Mouse (Mus musculus) CH12.LX (cell line): Measurements from ENCODE around the gene Ror1.

Experiments used
- CHD2 ChIP-seq: IDR thresholded peaks from 2 replicates; pipeline ENCODE4 v1.6.1; 2011; ENCODE audit warnings: low read length, improper control_type of control experiment
- CTCF ChIP-seq, 2 experiments: IDR thresholded peaks in 1 of 2; conservative IDR thresholded peaks in 1 of 2; 2 replicates each; pipeline ENCODE4 v1.5.1; 2011 to 2012; ENCODE audit warnings: low read depth in 2 of 2, low read length in 2 of 2, improper control_type of control experiment in 1 of 2, inconsistent platforms in 1 of 2, mild to moderate bottlenecking in 1 of 2, moderate library complexity in 1 of 2
- POLR2A ChIP-seq: IDR thresholded peaks from 2 replicates; pipeline ENCODE4 v1.6.1; 2011; ENCODE audit warnings: low read depth, mild to moderate bottlenecking, improper control_type of control experiment, low read length
- USF1 ChIP-seq: IDR thresholded peaks from 2 replicates; pipeline ENCODE4 v1.6.1; 2014; ENCODE audit warnings: low read depth, mild to moderate bottlenecking, inconsistent platforms, low read length, improper control_type of control experiment
- ZMIZ1 ChIP-seq: IDR thresholded peaks from 2 replicates; pipeline ENCODE4 v1.6.1; 2012; ENCODE audit warnings: low read depth, mild to moderate bottlenecking, inconsistent platforms, low read length, improper control_type of control experiment

- TF ChIP-seq CHD2, result no peak
- TF ChIP-seq USF1, result no peak
- TF ChIP-seq POLR2A, result no peak
- TF ChIP-seq ZMIZ1, result no peak
- TF ChIP-seq CTCF (conservative IDR thresholded peaks at IDR 0.05 in 1 of 2, IDR thresholded peaks at IDR 0.05 in 1 of 2; ENCODE audit: low read depth in 2 of 2, low read length in 2 of 2), result no peak
These were observed 178.4 kb downstream of the Ror1 start for GRCm38 (mm10) chr4:100273807-100274480.
